Mouse (Mus musculus) MEL-GATA-1-ER (cell line): ENCODE results near the gene Vapa.
"Not testable (repeated sequence)": the region's sequence is repeated elsewhere in the genome, so short reads cannot be mapped to it uniquely, and the experiment has no call there.

Source experiments
- DNase-seq: peaks from one replicate; pipeline ENCODE4 v3.0.0-alpha.2; 2012; ENCODE audit warnings: low read depth; ENCODE audit errors: extremely low read depth

Gene Vapa

DNA sequence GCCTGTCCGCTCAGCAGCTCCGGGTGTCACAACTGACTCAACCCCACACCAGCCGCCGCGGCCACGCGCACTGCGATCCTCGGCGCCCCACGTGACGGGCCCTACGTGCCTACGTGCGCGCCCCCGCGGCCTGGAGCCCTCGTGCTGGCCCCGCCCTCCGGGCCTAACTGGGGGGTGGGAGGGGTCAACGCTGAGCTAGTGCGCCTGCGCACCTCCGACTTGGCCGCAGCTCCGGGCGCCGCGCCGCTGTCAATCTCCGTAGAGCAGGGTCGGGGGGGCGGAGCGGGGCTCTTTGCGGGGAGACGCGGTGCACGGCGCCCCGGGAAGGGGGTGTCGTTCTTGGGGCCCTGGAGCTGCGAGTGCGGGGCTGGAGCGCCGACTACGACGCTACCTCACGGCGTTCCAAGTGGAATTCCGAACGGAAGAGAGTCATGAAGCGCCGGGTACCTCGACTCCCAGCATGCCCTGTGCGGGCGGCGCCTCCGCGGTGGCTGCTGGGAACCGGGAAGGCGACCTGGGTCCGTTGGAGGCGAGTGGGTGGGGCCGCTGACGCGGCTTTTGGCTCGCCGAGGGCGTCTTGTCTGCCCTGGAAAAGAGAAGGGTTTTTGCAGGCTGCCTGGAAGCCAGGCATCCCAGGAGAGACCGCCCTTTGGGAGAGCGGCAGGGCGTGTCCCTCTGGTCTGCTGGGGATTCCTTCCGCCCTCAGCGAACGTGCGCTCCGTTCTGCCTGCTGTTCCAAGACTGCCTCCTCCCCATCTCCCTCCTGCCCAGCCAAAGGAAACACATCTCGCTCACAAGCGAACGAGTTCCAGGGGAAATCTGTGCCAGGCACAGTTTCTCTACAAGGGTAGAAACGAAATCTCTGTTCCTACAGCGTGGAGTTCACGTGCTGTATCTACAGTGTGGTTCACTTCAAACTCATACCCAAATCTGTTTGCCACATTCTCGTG is at the start of gene Vapa:
Gene Vapa (minus strand): TSS at position 93 of the 950 bp plus-strand sequence.
- peak; percentile 79 for DNase-seq

GRCm38 (mm10) chr17:65662662-65663061 is 49.3 kb upstream of the Vapa start:
- DNase-seq, result no peak

DNA sequence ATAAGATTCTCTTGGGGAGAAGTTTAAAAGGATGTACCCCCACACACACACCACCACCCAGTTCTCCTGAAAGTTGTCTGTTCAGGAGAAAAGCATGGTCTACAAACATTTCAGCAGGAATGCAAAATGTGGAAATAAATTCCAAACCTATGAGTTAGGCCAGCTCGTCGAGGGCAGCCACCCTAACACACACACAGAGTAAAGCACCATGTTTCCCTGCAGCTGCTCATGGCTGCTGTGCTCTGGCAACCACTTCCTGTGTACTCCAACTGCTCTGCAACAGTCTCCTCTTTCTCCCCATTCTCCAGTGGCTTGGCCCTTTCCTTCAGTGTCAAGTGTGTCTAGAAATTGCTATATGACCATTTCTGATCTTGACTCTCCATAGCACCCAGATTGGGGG is 45.1 kb upstream of the Vapa start:
- no peak for DNase-seq

DNA sequence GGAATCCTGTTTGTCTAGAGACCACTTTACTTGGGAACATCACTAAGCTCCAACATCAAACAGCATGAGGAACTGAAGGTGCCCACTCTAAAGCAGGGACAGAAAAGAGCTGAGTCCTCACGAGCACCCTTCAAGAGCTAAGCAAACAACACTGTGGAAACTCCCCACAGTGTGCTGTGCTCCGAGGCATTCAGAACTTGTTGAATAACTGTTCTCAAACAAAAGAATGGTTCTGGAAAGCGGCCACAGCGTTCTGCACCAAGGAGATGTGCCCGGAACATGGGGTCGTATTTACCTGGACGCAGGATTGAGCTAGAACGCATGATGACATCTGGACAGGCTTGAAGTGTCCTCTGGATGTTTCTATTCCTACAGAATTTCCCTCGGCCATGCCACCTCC is 44.6 kb upstream of the Vapa start:
- no peak for DNase-seq

GRCm38 (mm10) chr17:65656731-65657130 is 43.4 kb upstream of the Vapa start:
- peak; percentile 27 for DNase-seq

DNA sequence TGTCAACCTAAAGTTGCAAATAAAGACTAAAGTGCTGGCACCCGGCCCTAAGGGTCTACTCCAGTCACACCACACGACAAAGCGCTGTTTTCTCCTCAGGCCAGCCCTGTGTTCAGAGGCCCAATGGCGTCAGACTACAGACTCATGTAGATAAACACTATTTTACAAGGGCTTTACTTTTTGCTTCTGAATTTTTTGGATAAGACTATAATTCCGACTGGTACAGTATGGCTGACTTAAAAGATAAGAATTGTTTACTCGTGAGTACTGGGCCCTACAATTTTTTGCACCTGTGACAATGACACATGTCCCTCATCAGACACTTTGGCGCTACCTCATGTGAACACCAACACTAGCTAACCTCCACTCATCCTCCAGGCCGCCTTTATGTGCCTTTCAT is 42.7 kb upstream of the Vapa start:
- DNase-seq, result no peak

- no peak for DNase-seq
Measured at GRCm38 (mm10) chr17:65655608-65656007, 42.3 kb upstream of the Vapa start.

- DNase-seq, result no peak
Measured at GRCm38 (mm10) chr17:65650598-65650997, 37.2 kb upstream of the Vapa start.

GRCm38 (mm10) chr17:65649175-65649493 is 35.8 kb upstream of the Vapa start:
- no peak for DNase-seq

- no peak for DNase-seq
Measured at GRCm38 (mm10) chr17:65648371-65649174, 35.2 kb upstream of the Vapa start.

DNA sequence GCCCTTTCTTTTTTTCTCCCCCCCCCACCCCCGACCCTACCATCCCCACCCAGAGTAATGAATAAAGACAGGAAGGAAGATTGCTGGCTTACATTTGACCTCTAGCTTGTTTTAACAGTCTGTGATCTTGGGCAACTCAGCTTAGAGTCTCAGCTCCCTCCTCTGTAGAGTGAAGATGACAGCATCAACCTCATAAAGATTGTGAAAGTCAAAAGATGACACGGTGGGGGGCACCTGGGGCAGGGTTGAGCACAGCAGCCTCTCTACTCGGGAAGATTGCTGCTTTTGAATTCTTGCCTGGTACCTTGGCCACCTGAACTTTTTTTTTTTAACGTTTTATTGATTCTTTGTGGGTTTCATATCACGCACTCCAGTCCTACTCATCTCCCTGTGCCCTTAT is 34.6 kb upstream of the Vapa start:
- DNase-seq, result no peak

DNA sequence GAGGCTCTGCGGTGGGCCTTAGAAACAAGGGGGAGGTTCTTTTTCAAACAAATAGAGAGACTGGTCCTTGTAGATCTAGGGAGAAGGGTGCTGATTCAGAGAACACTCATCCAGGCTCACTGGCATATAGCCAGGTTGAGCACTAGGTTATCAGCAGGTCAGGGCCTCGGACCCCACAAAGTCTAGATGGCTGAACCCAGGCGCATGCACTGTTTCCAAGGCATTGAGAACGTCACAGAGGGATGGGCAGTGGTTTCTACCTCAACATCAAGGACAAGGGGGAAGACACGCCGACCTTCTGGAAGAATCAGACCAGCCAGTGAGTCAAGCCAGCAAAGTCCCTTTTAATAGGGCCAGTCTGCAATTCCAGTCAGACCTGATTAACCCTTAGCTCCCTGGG is 33.9 kb upstream of the Vapa start:
- DNase-seq, result no peak

- DNase-seq, result no peak
Measured at GRCm38 (mm10) chr17:65643579-65643978, 30.2 kb upstream of the Vapa start.

DNA sequence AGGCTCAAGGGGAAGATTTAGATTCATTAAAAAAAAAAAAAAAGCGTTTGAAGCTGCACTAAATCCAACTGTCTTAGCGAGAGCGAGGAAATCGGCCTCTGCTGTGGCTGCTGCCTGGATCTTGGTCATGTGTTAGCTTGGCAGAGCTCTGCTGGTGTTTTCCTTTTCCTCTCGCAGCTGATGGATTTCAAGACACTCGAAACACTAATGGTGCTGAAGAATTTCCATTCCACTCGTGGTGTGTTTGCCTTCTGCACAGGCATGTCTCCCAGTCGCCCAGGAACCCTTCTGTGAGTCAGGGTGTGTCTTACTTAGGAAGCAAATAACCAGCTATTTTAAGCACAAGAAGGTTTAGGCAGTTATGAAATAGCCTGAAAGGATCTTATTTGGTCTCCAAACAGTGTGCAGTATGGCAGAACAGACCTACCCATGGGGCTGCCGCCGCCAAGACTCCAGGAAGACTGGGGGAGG is 29.7 kb upstream of the Vapa start:
- no peak for DNase-seq

GRCm38 (mm10) chr17:65642578-65642991 is 29.2 kb upstream of the Vapa start:
- no peak for DNase-seq

DNA sequence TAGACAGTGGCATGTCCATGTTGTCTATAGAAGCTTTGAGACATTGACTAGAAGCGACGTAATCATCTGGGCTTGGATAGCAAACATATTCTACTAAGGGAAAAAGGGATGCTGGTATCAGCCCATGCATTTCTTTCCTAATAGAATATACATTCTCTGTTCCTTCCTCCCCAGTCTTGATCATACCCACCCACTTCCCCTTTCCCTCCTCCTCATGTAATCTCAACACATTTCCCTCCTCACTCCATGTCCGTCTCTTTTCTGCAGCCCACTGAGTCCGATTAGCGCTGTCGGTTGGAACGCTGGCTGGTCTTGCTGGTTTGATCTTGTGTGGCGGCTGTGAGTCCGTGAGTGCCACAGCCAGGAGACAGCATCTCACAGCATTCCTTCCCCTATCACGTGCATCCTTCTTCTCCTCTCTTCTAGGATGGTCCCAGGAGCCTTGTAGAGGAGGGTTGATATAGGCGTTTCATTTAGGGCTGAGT is 28.4 kb upstream of the Vapa start, which contains the start of gene Txndc2:
Gene Txndc2 (minus strand): TSS at position 435 of the 485 bp plus-strand sequence.
- no peak for DNase-seq

- no peak for DNase-seq
Measured at GRCm38 (mm10) chr17:65639144-65639543, 25.8 kb upstream of the Vapa start.

GRCm38 (mm10) chr17:65635715-65636360 is 22.5 kb upstream of the Vapa start:
- DNase-seq, result peak; percentile 69

DNA sequence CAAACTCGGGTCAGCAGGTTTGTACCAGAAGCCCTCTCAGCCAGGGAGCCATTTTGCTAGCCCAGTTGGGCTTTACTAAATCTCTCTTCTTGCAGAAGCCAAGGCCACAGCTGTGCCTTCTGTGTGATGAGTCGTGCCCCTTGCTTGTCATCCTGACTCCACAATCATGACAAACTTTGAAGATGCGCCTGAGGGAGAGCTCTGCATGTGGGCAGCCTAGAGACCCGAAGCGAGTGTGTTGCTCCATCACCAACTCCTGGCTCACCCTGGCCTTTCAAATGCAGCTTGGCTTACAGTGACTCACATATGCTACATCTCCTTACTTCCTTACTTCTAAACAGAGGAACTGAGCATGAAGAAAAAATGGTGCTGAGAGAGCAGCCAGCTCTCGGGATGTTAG is 16.6 kb upstream of the Vapa start:
- no peak for DNase-seq

- not testable (repeated sequence) for DNase-seq
Measured at GRCm38 (mm10) chr17:65628823-65629532, 15.6 kb upstream of the Vapa start.

GRCm38 (mm10) chr17:65626301-65626700 is 12.9 kb upstream of the Vapa start:
- no peak for DNase-seq
